Mouse (Mus musculus) lung, adult 2 months (tissue): ENCODE measurements around the gene Rgl1.

Source experiments
- CTCF ChIP-seq: fragments of 200-500 bp; IDR thresholded peaks from 2 replicates; pipeline ENCODE4 v1.5.1; 2011; ENCODE audit warnings: mild to moderate bottlenecking, low read length, control low read depth; ENCODE audit not compliant: insufficient read depth
- POLR2A ChIP-seq: fragments of 200-500 bp; IDR thresholded peaks from 2 replicates; pipeline ENCODE4 v1.6.1; 2011; ENCODE audit warnings: low read depth, mild to moderate bottlenecking, control low read depth, low read length, borderline replicate concordance; ENCODE audit errors: extremely low read depth

DNA sequence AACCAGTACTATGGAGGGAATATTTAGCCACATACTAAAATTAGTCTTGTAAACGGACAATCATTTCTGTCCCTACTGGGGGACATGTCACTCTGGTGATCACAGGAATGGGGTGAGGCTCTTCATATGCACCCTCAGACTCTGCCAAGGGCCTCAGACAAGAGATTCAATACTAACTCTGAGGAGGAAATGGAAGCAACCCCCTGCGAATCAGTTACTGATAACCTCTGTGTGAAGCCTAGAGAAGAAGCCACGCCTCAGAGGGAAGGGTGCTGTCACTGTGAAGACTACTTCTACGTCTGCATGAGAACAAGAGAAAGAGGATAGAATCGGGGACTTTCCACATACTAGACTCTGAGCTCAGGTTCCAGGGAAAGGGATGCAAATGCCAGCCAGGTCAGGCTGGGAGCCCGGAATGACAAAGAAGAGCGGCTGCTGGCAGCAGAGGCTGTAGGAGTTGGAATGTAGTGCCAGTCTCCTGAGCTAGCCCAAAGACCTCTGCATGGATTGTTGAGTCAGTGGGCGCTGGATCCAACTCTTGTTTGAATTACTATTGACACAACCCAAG, 29.6 kb upstream of the Rgl1 start:
- TF ChIP-seq CTCF (no peak), POLR2A (no peak)
